Mouse (Mus musculus): ENCODE results near the gene Jade2. TPM values are rescaled to one million over a fixed set of nuclear protein-coding genes. Genes with fewer than 3 reads are reported as not detected.

The Jade2 gene
- total and polyA plus RNA-seq, 3 experiments: 25.6 to 60.1 (median 58.2) TPM

DNA sequence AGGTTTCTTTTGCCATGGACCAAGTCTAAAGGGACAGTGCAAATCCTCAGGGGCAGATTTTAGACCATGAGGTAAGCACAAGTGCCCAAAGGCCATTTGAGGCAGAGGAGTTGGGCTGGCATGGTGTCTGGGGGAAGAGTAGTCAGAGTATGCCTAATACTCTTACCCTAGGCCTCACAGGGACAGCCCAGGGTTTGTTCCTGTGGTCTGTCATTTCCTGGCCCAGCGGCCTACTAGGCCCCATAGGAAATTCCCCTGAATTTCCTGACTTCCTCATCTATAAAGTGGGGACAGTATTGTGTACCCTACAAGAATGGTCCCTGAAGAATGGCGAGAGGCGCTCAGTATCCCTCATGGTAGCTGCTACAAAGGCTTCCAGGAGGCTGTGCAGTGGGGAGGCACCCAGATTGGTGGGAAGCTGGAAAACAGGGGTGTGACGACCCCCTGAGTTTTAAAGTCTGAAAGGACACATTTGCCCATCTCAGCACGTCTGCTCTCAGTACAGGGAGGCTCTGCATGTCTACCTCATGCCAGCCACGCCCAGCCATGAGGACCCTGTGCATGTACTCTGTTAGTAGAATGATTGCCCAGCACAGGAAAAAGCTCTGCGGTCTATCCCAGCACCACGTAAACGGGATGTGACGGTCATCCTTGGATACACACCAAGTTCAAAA is 23.9 kb downstream of the Jade2 start (continued):
- TF ChIP-seq RCOR1 (conservative IDR thresholded peaks at IDR 0.05; ENCODE audit: low read depth, low read length) (peak; percentile 90; the same call in 1 of the 2 replicates), CHD1 (IDR thresholded peaks at IDR 0.05; ENCODE audit: low read depth, low read length) (no peak), SMC3 (IDR thresholded peaks at IDR 0.05; ENCODE audit: low read depth, low read length) (peak; percentile 34; the same call in 1 of the 2 replicates), PAX5 (IDR thresholded peaks at IDR 0.05; ENCODE audit: low read length) (no peak), ZC3H11A (IDR thresholded peaks at IDR 0.05; ENCODE audit: low read depth, low read length) (no peak), GABPA (IDR thresholded peaks at IDR 0.05; ENCODE audit: insufficient replicate concordance, low read depth, low read length) (no peak), TBP (conservative IDR thresholded peaks at IDR 0.05; ENCODE audit: low read depth, low read length) (peak; percentile 86), JUND (conservative IDR thresholded peaks at IDR 0.05; ENCODE audit: low read depth, low read length) (no peak; the same call in 1 of the 2 replicates), MEF2A (IDR thresholded peaks at IDR 0.05; ENCODE audit: borderline replicate concordance, low read depth, low read length) (peak; percentile 93), KAT2A (IDR thresholded peaks at IDR 0.05; ENCODE audit: insufficient replicate concordance, low read length) (peak; percentile 68; the same call in 1 of the 2 replicates), ZKSCAN1 (IDR thresholded peaks at IDR 0.05; ENCODE audit: borderline replicate concordance, low read depth, low read length) (no peak), HCFC1 (IDR thresholded peaks at IDR 0.05; ENCODE audit: low read depth, low read length) (peak; percentile 60), RAD21 (IDR thresholded peaks at IDR 0.05; ENCODE audit: low read depth, low read length) (peak; percentile 11), MYC (IDR thresholded peaks at IDR 0.05; ENCODE audit: low read depth, low read length) (peak; percentile 73), NELFE (IDR thresholded peaks at IDR 0.05; ENCODE audit: low read depth, low read length) (peak; percentile 30; the same call in 1 of the 2 replicates), SIN3A (IDR thresholded peaks at IDR 0.05; ENCODE audit: low read length) (peak; percentile 81; the same call in 1 of the 2 replicates), JUN (IDR thresholded peaks at IDR 0.05; ENCODE audit: insufficient read depth, low read depth, low read length) (peak; percentile 63), UBTF (IDR thresholded peaks at IDR 0.05; ENCODE audit: low read depth, low read length) (no peak), MAFK (IDR thresholded peaks at IDR 0.05; ENCODE audit: insufficient replicate concordance, low read length) (peak; percentile 63; the same call in 1 of the 2 replicates), MXI1 (IDR thresholded peaks at IDR 0.05; ENCODE audit: low read depth, low read length) (peak; percentile 20; the same call in 1 of the 2 replicates), CTCF (conservative IDR thresholded peaks at IDR 0.05 in 1 of 2, IDR thresholded peaks at IDR 0.05 in 1 of 2; ENCODE audit: low read depth in 2 of 2, low read length in 2 of 2) (no peak)

DNA sequence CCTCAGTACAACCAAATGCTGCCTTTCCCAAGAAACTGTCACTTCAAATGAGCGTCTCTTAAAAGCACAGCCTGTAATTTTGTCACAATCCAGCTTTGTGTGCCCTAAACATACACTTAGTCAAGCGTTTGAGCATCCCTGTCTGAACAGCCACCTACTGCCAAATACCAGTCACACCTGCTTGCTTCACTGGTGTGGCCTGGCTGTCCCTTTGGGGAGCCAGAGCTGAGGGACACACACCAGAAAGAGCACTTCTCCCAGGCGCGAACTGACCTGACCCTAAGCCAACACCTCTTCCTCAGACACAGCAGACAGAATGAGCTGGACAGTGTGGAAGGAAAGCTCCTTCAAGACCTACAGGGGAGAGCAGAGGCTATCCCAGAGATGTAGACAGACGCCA is 24.5 kb downstream of the Jade2 start:
- Histone ChIP-seq H3K9ac (ENCODE audit: insufficient read depth, low read depth) (peak overlapping the region; percentile 72), H3K4me2 (ENCODE audit: insufficient read depth, low read depth, poor library complexity, severe bottlenecking) (peak overlapping the region; percentile 60; the same call in 1 of the 2 replicates), H3K4me1 (ENCODE audit: control insufficient read depth in 1 of 2, insufficient read depth in 2 of 2) (peaks cover 69 to 80% of the 10 kb centered on the region in 2 experiments), H3K79me2 (replicated peaks; ENCODE audit: control insufficient read depth, extremely low read depth, insufficient read depth, poor library complexity, severe bottlenecking) (peaks cover 48% of the 10 kb centered on the region), H3K36me3 (replicated peaks in 1 of 2; ENCODE audit: control insufficient read depth in 1 of 2, insufficient read depth in 1 of 2, low read length in 1 of 2) (peaks cover 69 to 79% of the 10 kb centered on the region in 2 experiments), H3K27ac (ENCODE audit: insufficient read depth, low read depth) (peak overlapping the region; percentile 99), H3K27me3 (replicated peaks) (no peaks in the 10 kb centered on the region), H3K9me3 (replicated peaks; ENCODE audit: low read length) (peaks cover 5% of the 10 kb centered on the region), H3K4me3 (replicated peaks in 1 of 3; ENCODE audit: low read depth in 2 of 3, low read length in 2 of 3, poor library complexity in 1 of 3) (peak overlapping the region in 2 of 3 experiments; percentile 14 to 40)
- TF ChIP-seq CHD1 (IDR thresholded peaks at IDR 0.05; ENCODE audit: low read depth, low read length) (peak; percentile 94; the same call in 1 of the 2 replicates), NRF1 (IDR thresholded peaks at IDR 0.05; ENCODE audit: low read depth, low read length) (0 out of 2 replicates have a peak, but pooled peaks have one; percentile 5), MXI1 (IDR thresholded peaks at IDR 0.05; ENCODE audit: low read depth, low read length) (peak; percentile 10), MAZ (IDR thresholded peaks at IDR 0.05; ENCODE audit: low read depth, low read length) (no peak)
- in situ Hi-C loops (cut with MboI; ENCODE audit: low pct_ligation_motif_present, low pct_unique_long_range_greater_than_20kb, low sequenced_read_pairs) (no loop called here), dilution Hi-C loops (cut with MboI; ENCODE audit: extremely low pct_ligation_motif_present, extremely low pct_unique_long_range_greater_than_20kb, low sequenced_read_pairs) (no loop called here)
- no peak for DNase-seq (ENCODE audit: extremely low read depth)
